Mouse (Mus musculus): ENCODE results near the gene Ccpg1os. TPM values are rescaled to one million over a fixed set of nuclear protein-coding genes. Genes with fewer than 3 reads are reported as not detected.

Ccpg1os gene
- 1.8 to 3.6 TPM (median 3.0 TPM) in 4 replicates for total RNA-seq (2023; ENCODE audit: inconsistent age)

DNA sequence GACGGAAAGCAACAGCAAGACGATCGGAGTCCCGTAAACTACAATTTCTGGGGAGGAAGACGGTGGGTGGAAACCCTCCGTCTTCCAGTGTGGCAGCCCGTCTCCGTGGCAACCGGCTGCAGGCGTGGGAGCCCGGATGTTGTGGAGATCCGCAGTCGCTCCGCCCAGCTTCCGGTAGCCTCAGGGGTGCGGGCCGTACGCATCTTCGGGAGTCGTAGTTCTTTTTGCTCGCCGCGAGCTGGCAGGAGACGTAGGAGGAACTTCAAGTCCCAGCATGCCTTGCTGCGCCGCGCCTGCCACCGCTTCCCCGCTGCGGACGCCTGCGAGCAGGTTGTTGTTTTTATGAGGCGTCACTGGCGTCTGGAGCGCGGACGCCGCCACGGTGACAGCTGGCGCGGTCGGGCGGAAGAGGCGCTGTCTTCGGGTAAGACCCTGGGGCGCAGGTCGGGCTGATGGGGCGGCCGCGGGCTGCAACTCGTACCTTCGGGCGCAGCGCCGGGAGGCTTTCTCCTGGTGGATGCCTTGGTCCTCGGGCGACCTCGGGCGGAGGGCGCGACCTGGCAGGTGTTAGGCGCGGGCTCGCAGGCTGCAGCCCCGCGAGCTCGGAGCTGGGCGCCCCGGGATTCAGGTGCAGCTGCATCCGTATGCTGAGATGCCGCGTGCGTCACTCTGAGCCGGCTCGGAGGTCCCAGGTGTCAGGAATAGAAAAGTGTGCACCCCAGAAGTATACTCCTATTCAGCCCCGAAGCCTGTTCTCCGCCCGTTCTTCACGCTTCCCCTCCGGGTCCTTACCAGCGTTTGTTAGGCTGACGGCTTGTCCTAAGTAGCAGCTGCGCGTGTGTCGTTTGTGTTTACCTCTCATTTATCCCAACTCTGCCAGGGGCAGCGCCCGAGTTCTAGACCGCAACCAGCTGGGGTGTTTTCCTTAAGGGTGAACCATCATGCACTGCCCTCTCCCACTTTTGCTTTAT is at the start of gene Ccpg1os, which contains the start of gene Ccpg1:
Ccpg1os (minus strand) TSS at position 133 of the 971 bp plus-strand sequence.
Ccpg1 (plus strand) TSS at position 180 of the 971 bp plus-strand sequence.

DNA sequence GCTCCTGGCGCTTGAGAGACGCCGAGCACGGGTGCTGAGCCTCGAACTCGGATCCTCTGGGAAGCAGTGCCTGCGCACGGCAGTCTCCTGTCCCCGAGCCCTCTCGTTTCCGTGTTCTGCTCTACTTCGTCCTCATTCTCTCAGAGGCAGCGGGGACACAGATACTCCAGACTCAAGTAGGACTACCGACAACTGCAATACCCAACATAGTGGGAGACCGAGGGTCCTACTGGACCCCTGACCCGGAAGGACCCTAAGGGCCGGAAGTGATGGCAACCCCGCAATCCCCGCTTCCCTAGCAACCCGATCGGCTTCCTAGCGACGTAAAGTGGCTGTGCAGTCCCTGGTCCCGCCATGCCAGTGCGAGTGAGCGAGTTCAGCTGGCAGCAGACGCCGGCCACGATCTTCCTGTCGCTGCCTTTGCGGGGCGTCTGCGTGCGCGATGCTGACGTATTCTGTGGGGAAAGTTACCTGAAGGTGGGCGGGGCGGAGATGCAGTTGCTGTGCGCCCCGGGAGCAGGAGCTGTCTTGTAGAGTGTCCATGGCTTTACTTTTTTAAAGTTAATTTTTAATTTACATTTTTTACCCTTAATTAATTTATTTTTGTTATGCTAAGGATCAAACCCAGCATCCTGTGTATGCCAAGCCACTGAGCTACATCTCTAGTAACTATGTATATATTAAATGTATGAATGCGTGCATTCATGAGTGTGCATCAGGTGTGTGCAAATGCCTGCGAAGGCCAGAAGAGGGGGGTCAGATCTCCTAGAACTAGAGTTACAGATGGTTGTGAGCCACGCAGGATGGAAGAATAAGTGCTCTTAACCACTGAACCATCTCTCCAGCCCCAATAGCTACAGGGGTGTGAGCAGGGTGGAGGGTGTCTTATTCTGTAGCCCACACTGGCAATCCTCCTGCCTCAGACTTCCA is 26.4 kb downstream of the Ccpg1os start, which contains the start of the genes Dyx1c1 and Gm44503:
Dyx1c1 (plus strand) TSS at position 265 of the 930 bp plus-strand sequence.
Gm44503 (plus strand) TSS at position 332 of the 930 bp plus-strand sequence.

Other genes with a start within 250 kb of the Ccpg1os start
- gene Prtg, start 178.5 kb downstream of the Ccpg1os start, total RNA-seq (2023; ENCODE audit: inconsistent age) = 0.18 to 0.77 TPM (median 0.39 TPM) in 3 of 4 replicates, not detected in the other
- not detected in 4 replicates for gene Pygo1, start 59.7 kb downstream of the Ccpg1os start, total RNA-seq (2023; ENCODE audit: inconsistent age)
- gene Dyx1c1, start 26.6 kb downstream of the Ccpg1os start, total RNA-seq (2023; ENCODE audit: inconsistent age) = 0.33 to 0.51 TPM (median 0.42 TPM) in 4 replicates
- gene Gm44503, start 26.5 kb downstream of the Ccpg1os start, total RNA-seq (2023; ENCODE audit: inconsistent age) = 0.19 TPM in 1 of 4 replicates, not detected in the others
- 42.2 to 47.4 TPM (median 44.3 TPM) in 4 replicates for gene Ccpg1, start within 50 bp of the Ccpg1os start, total RNA-seq (2023; ENCODE audit: inconsistent age)
- 12.2 to 13.1 TPM (median 12.8 TPM) in 4 replicates for gene Pigb, start 55.0 kb upstream of the Ccpg1os start, total RNA-seq (2023; ENCODE audit: inconsistent age)
- gene Rab27a, start 59.5 kb upstream of the Ccpg1os start, total RNA-seq (2023; ENCODE audit: inconsistent age) = 13.4 to 16.0 TPM (median 14.3 TPM) in 4 replicates
- gene Khdc3, start 116.5 kb upstream of the Ccpg1os start, total RNA-seq (2023; ENCODE audit: inconsistent age) = 0.39 to 1.6 TPM (median 0.78 TPM) in 4 replicates
- not detected in 4 replicates for gene Gm20509, start 117.1 kb upstream of the Ccpg1os start, total RNA-seq (2023; ENCODE audit: inconsistent age)
- 61.3 to 70.0 TPM (median 63.9 TPM) in 4 replicates for gene Rsl24d1, start 128.0 kb upstream of the Ccpg1os start, total RNA-seq (2023; ENCODE audit: inconsistent age)